ENCODE assay signal across 8 mouse cellular contexts in genomic region chr5:124444661-124445561, GRCm38 (mm10). TPM values are rescaled to one million over a fixed set of nuclear protein-coding genes. Genes with fewer than 3 reads are reported as not detected.
DNase-seq lines count a peak whose midpoint lies in the region; ATAC-seq and TF ChIP-seq lines count a peak whose summit lies in the region.

No protein-coding gene starts in this region.

- 0 out of 2 replicates have a peak, but pooled peaks have one; percentile 68 for TF ChIP-seq POLR2A in limb, embryonic 14.5 days (IDR thresholded peaks at IDR 0.05; ENCODE audit: borderline replicate concordance, extremely low read depth, insufficient read depth, insufficient read length)

- no peaks in the 10 kb centered on the region for H3K27me3 ChIP-seq in intestine, embryonic 14.5 days (replicated peaks; ENCODE audit: control insufficient read depth, insufficient read depth, low read length)
- H3K27me3 ChIP-seq in limb, embryonic 14.5 days (ENCODE audit: control insufficient read depth, insufficient read depth, low read length): no peaks in the 10 kb centered on the region
- no peaks in the 10 kb centered on the region for H3K27me3 ChIP-seq in midbrain, embryonic 15.5 days (replicated peaks)
- H3K27me3 ChIP-seq in stomach, embryonic 14.5 days (ENCODE audit: control insufficient read depth, insufficient read depth, low read length): no peaks in the 10 kb centered on the region

- DNase-seq in right cerebral cortex, adult 18-20 months: peak; percentile 77
- DNase-seq in right cerebral cortex, postnatal 36 days (ENCODE audit: low spot score in 2 of 2): no peak
- peak; percentile 32 to 73 for DNase-seq in cerebellum, postnatal 4 days (ENCODE audit: low spot score in 2 of 2)
- peak; percentile 80 for DNase-seq in gastrocnemius, postnatal 25 days
- DNase-seq in intestine, embryonic 14.5 days (ENCODE audit: low spot score): peak; percentile 86
- peak; percentile 75 for DNase-seq in limb, embryonic 14.5 days (ENCODE audit: low spot score)

- ATAC-seq in intestine, embryonic 14.5 days (replicated peaks; ENCODE audit: low FRiP score, low TSS enrichment, low read depth): peak; percentile 83
- peak; percentile 85 for ATAC-seq in limb, embryonic 14.5 days (ENCODE audit: low FRiP score, low read depth)
- peak; percentile 92 for ATAC-seq in midbrain, embryonic 15.5 days (replicated peaks)
- peak; percentile 87 for ATAC-seq in stomach, embryonic 14.5 days (ENCODE audit: insufficient number of reproducible peaks, insufficient read depth, low FRiP score, low read depth)

- peak overlapping the region; percentile 88 for H3K27ac ChIP-seq in intestine, embryonic 14.5 days (ENCODE audit: low read depth)
- H3K27ac ChIP-seq in limb, embryonic 14.5 days (replicated peaks; ENCODE audit: low read depth, low read length): peak overlapping the region; percentile 80
- peak overlapping the region; percentile 81 for H3K27ac ChIP-seq in midbrain, embryonic 15.5 days
- H3K27ac ChIP-seq in stomach, embryonic 14.5 days (ENCODE audit: low read length): peak overlapping the region; percentile 95

- H3K9me3 ChIP-seq in intestine, embryonic 14.5 days (ENCODE audit: control insufficient read depth, low read length): no peaks in the 10 kb centered on the region
- H3K9me3 ChIP-seq in limb, embryonic 14.5 days (ENCODE audit: control insufficient read depth, low read length): no peaks in the 10 kb centered on the region
- no peaks in the 10 kb centered on the region for H3K9me3 ChIP-seq in midbrain, embryonic 15.5 days
- H3K9me3 ChIP-seq in stomach, embryonic 14.5 days (ENCODE audit: control insufficient read depth, low read depth, low read length): no peaks in the 10 kb centered on the region

- peak overlapping the region; percentile 76 for H3K4me3 ChIP-seq in intestine, embryonic 14.5 days (ENCODE audit: low read depth, low read length)
- H3K4me3 ChIP-seq in limb, embryonic 14.5 days (replicated peaks; ENCODE audit: low read length): peak overlapping the region; percentile 80
- H3K4me3 ChIP-seq in midbrain, embryonic 15.5 days: peak overlapping the region; percentile 91
- H3K4me3 ChIP-seq in stomach, embryonic 14.5 days (ENCODE audit: low read depth, low read length): peak overlapping the region; percentile 86

- H3K4me1 ChIP-seq in intestine, embryonic 14.5 days (replicated peaks; ENCODE audit: control insufficient read depth, insufficient read depth, low read length): peaks cover 24% of the 10 kb centered on the region
- H3K4me1 ChIP-seq in limb, embryonic 14.5 days (ENCODE audit: control insufficient read depth, insufficient read depth, low read length): peaks cover 17% of the 10 kb centered on the region
- peaks cover 42% of the 10 kb centered on the region for H3K4me1 ChIP-seq in midbrain, embryonic 15.5 days
- peaks cover 11% of the 10 kb centered on the region; the same call in 1 of the 2 replicates for H3K4me1 ChIP-seq in stomach, embryonic 14.5 days (ENCODE audit: control insufficient read depth, insufficient read depth, low read length)

- H3K36me3 ChIP-seq in intestine, embryonic 14.5 days (ENCODE audit: control insufficient read depth, insufficient read depth, low read length): peaks cover 32% of the 10 kb centered on the region
- H3K36me3 ChIP-seq in limb, embryonic 14.5 days (ENCODE audit: control insufficient read depth, insufficient read depth, low read length): peaks cover 29% of the 10 kb centered on the region
- peaks cover 12% of the 10 kb centered on the region; the same call in 1 of the 2 replicates for H3K36me3 ChIP-seq in midbrain, embryonic 15.5 days (replicated peaks)
- peaks cover 27% of the 10 kb centered on the region for H3K36me3 ChIP-seq in stomach, embryonic 14.5 days (ENCODE audit: control insufficient read depth, insufficient read depth, low read length)

- H3K4me2 ChIP-seq in intestine, embryonic 14.5 days (ENCODE audit: low read length): peak overlapping the region; percentile 68
- H3K4me2 ChIP-seq in limb, embryonic 14.5 days (replicated peaks; ENCODE audit: low read depth, low read length, severe bottlenecking): peak overlapping the region; percentile 90
- H3K4me2 ChIP-seq in midbrain, embryonic 15.5 days: peak overlapping the region; percentile 94
- peak overlapping the region; percentile 82 for H3K4me2 ChIP-seq in stomach, embryonic 14.5 days (replicated peaks; ENCODE audit: low read depth, low read length)

- WGBS in intestine, embryonic 14.5 days: 5% methylated on average over 61 of the region's 66 CpGs
- WGBS in limb, embryonic 14.5 days: 9% methylated on average over 28 of the region's 66 CpGs
- WGBS in midbrain, embryonic 15.5 days: 6% methylated on average over 58 of the region's 66 CpGs
- WGBS in stomach, embryonic 14.5 days: 5% methylated on average over 53 of the region's 66 CpGs

- peak overlapping the region; percentile 86 for H3K9ac ChIP-seq in intestine, embryonic 14.5 days (ENCODE audit: low read length)
- H3K9ac ChIP-seq in limb, embryonic 14.5 days (ENCODE audit: low read depth, low read length, severe bottlenecking): peak overlapping the region; percentile 89
- peak overlapping the region; percentile 93 for H3K9ac ChIP-seq in midbrain, embryonic 15.5 days
- peak overlapping the region; percentile 92 for H3K9ac ChIP-seq in stomach, embryonic 14.5 days (replicated peaks; ENCODE audit: low read depth, low read length)

RNA-seq across cellular contexts. Expression of gene Kmt5a, which starts 5.2 kb away (rescaled TPM):
- 100 to 1,000 TPM; 107 to 134 TPM for total RNA-seq in gastrocnemius, postnatal 25 days (2021)
- polyA plus RNA-seq in intestine, embryonic 14.5 days (2014; fragmentation: Nextera tagmentation; extraction: Ambion mirVana): 52.3 and 57.7 TPM in 2 replicates
- 96.7 and 101 TPM in 2 replicates for polyA plus RNA-seq in limb, embryonic 14.5 days (2012; rRNA removed)
- polyA plus RNA-seq in limb, embryonic 14.5 days (2014; fragmentation: Nextera tagmentation; extraction: Ambion mirVana): 70.9 and 91.4 TPM in 2 replicates
- polyA plus RNA-seq in midbrain, embryonic 15.5 days (2015; fragmentation: Nextera tagmentation; extraction: Ambion mirVana): 36.4 and 49.1 TPM in 2 replicates
- 52.9 and 59.8 TPM in 2 replicates for polyA plus RNA-seq in stomach, embryonic 14.5 days (2014; fragmentation: Nextera tagmentation; extraction: Ambion mirVana)

RNA-seq across cellular contexts. Expression of gene Sbno1, which starts 19.1 kb away (rescaled TPM):
- 10 to 100 TPM; 35.3 to 37.7 TPM for total RNA-seq in gastrocnemius, postnatal 25 days (2021)
- 92.7 and 93.5 TPM in 2 replicates for polyA plus RNA-seq in intestine, embryonic 14.5 days (2014; fragmentation: Nextera tagmentation; extraction: Ambion mirVana)
- 43.0 and 45.9 TPM in 2 replicates for polyA plus RNA-seq in limb, embryonic 14.5 days (2012; rRNA removed)
- 65.1 and 76.3 TPM in 2 replicates for polyA plus RNA-seq in limb, embryonic 14.5 days (2014; fragmentation: Nextera tagmentation; extraction: Ambion mirVana)
- polyA plus RNA-seq in midbrain, embryonic 15.5 days (2015; fragmentation: Nextera tagmentation; extraction: Ambion mirVana): 98.6 and 102 TPM in 2 replicates
- 95.3 and 104 TPM in 2 replicates for polyA plus RNA-seq in stomach, embryonic 14.5 days (2014; fragmentation: Nextera tagmentation; extraction: Ambion mirVana)

RNA-seq across cellular contexts. Expression of gene Rilpl2, which starts 33.3 kb away (rescaled TPM):
- total RNA-seq in gastrocnemius, postnatal 25 days (2021): 1 to 10 TPM; 3.9 to 5.1 TPM
- 37.2 and 38.8 TPM in 2 replicates for polyA plus RNA-seq in intestine, embryonic 14.5 days (2014; fragmentation: Nextera tagmentation; extraction: Ambion mirVana)
- polyA plus RNA-seq in limb, embryonic 14.5 days (2012; rRNA removed): 34.7 and 36.3 TPM in 2 replicates
- polyA plus RNA-seq in limb, embryonic 14.5 days (2014; fragmentation: Nextera tagmentation; extraction: Ambion mirVana): 36.9 and 39.2 TPM in 2 replicates
- polyA plus RNA-seq in midbrain, embryonic 15.5 days (2015; fragmentation: Nextera tagmentation; extraction: Ambion mirVana): 24.7 and 25.2 TPM in 2 replicates
- polyA plus RNA-seq in stomach, embryonic 14.5 days (2014; fragmentation: Nextera tagmentation; extraction: Ambion mirVana): 30.6 and 31.7 TPM in 2 replicates

RNA-seq across cellular contexts. Expression of gene Snrnp35, which starts 38.0 kb away (rescaled TPM):
- 10 to 100 TPM; 23.0 to 23.8 TPM for total RNA-seq in gastrocnemius, postnatal 25 days (2021)
- 10.7 and 11.2 TPM in 2 replicates for polyA plus RNA-seq in intestine, embryonic 14.5 days (2014; fragmentation: Nextera tagmentation; extraction: Ambion mirVana)
- 8.1 and 17.1 TPM in 2 replicates for polyA plus RNA-seq in limb, embryonic 14.5 days (2012; rRNA removed)
- polyA plus RNA-seq in limb, embryonic 14.5 days (2014; fragmentation: Nextera tagmentation; extraction: Ambion mirVana): 10.7 and 12.2 TPM in 2 replicates
- 18.9 and 19.1 TPM in 2 replicates for polyA plus RNA-seq in midbrain, embryonic 15.5 days (2015; fragmentation: Nextera tagmentation; extraction: Ambion mirVana)
- polyA plus RNA-seq in stomach, embryonic 14.5 days (2014; fragmentation: Nextera tagmentation; extraction: Ambion mirVana): 11.5 and 14.2 TPM in 2 replicates

Comparison
In these comparisons a context has a peak if more than half of its experiments do, and no peak if none do; other contexts are left out.
1. DNase-seq: peak in right cerebral cortex, adult 18-20 months (single experiment), cerebellum, postnatal 4 days (2 of 2), gastrocnemius, postnatal 25 days (single experiment), intestine, embryonic 14.5 days (single experiment) and limb, embryonic 14.5 days (single experiment); none in right cerebral cortex, postnatal 36 days (0 of 2).
2. Peak in every context shown above with its lines, with median percentiles within 50 percentile points of each other: ATAC-seq, H3K27ac ChIP-seq, H3K4me2 ChIP-seq, H3K4me3 ChIP-seq and H3K9ac ChIP-seq.